Mouse (Mus musculus) gastrocnemius, adult 2 months (tissue): ENCODE measurements around the gene 4430402I18Rik. TPM values are rescaled to one million over a fixed set of nuclear protein-coding genes. Genes with fewer than 3 reads are reported as not detected.

Experiments used
- DNase-seq: peaks from one replicate; pipeline ENCODE4 v3.0.0; 2022
- H3K27ac ChIP-seq: fragments of 200-600 bp; 2 replicates; pipeline ENCODE4 v1.8.1; 2022; ENCODE audit warnings: mild to moderate bottlenecking
- H3K4me3 ChIP-seq: fragments of 200-600 bp; 2 replicates; pipeline ENCODE4 v1.8.1; 2022; ENCODE audit warnings: mild to moderate bottlenecking, moderate library complexity
- CTCF ChIP-seq: fragments of 200-600 bp; IDR thresholded peaks from 2 replicates; pipeline ENCODE4 v1.8.1; 2022; ENCODE audit warnings: antibody characterized with exemption, mild to moderate bottlenecking, moderate library complexity
- intact Hi-C: fragments of 180-260 bp; cut with DNase I; formaldehyde crosslinking; loops from one replicate; pipeline ENCODE4 v1.15.1; 2025
- total RNA-seq, 2 experiments: library from RNA; stranded (reverse); gene quantifications; 2 replicates each; pipeline ENCODE4 v1.2.3; 2021

The 4430402I18Rik gene
- total RNA-seq, 2 experiments from 2014 or later: 2.1 to 2.6 TPM

GRCm38 (mm10) chr19:28879476-28879875 is 88.1 kb downstream of the 4430402I18Rik start:
- TF ChIP-seq CTCF: no peak
- no peak overlapping the region for H3K27ac ChIP-seq
- DNase-seq: no peak
- H3K4me3 ChIP-seq: no peak overlapping the region
- intact Hi-C loops: no loop called here

- TF ChIP-seq CTCF: no peak
- Histone ChIP-seq H3K27ac (no peak overlapping the region), H3K4me3 (no peak overlapping the region)
- no peak for DNase-seq
- intact Hi-C loops: no loop called here
Observed at GRCm38 (mm10) chr19:28870351-28870750, 97.2 kb downstream of the 4430402I18Rik start.

- Histone ChIP-seq H3K27ac (no peak overlapping the region), H3K4me3 (no peak overlapping the region)
- no peak for TF ChIP-seq CTCF
- intact Hi-C loops: no loop called here
- DNase-seq: no peak
Observed at GRCm38 (mm10) chr19:28869251-28869855, 98.2 kb downstream of the 4430402I18Rik start.

GRCm38 (mm10) chr19:28865501-28865900 is 102.1 kb downstream of the 4430402I18Rik start:
- TF ChIP-seq CTCF: no peak
- H3K4me3 ChIP-seq: no peak overlapping the region
- intact Hi-C loops: no loop called here
- H3K27ac ChIP-seq: no peak overlapping the region
- DNase-seq: no peak

GRCm38 (mm10) chr19:28864981-28865380 is 102.6 kb downstream of the 4430402I18Rik start:
- no peak for TF ChIP-seq CTCF
- Histone ChIP-seq H3K4me3 (no peak overlapping the region), H3K27ac (no peak overlapping the region)
- no peak for DNase-seq
- intact Hi-C loops: no loop called here

- no peak for TF ChIP-seq CTCF
- no peak overlapping the region for H3K27ac ChIP-seq
- intact Hi-C loops: no loop called here
- H3K4me3 ChIP-seq: no peak overlapping the region
- no peak for DNase-seq
Observed at GRCm38 (mm10) chr19:28863626-28864025, 104.0 kb downstream of the 4430402I18Rik start.

- intact Hi-C loops: no loop called here
- no peak overlapping the region for H3K27ac ChIP-seq
- no peak for DNase-seq
- no peak overlapping the region for H3K4me3 ChIP-seq
- TF ChIP-seq CTCF: no peak
Observed at GRCm38 (mm10) chr19:28860246-28860645, 107.4 kb downstream of the 4430402I18Rik start.

- intact Hi-C loops: no loop called here
- TF ChIP-seq CTCF: no peak
- no peak overlapping the region for H3K4me3 ChIP-seq
- no peak overlapping the region for H3K27ac ChIP-seq
- DNase-seq: no peak
Observed at GRCm38 (mm10) chr19:28854831-28855230, 112.8 kb downstream of the 4430402I18Rik start.

GRCm38 (mm10) chr19:28852001-28852400 is 115.6 kb downstream of the 4430402I18Rik start:
- no peak for TF ChIP-seq CTCF
- Histone ChIP-seq H3K27ac (no peak overlapping the region), H3K4me3 (no peak overlapping the region)
- intact Hi-C loops: no loop called here
- DNase-seq: no peak

GRCm38 (mm10) chr19:28850510-28850909 is 117.1 kb downstream of the 4430402I18Rik start:
- TF ChIP-seq CTCF: no peak
- intact Hi-C loops: no loop called here

GRCm38 (mm10) chr19:28844946-28845710 is 122.5 kb downstream of the 4430402I18Rik start:
- DNase-seq: peak; percentile 22
- no peak for TF ChIP-seq CTCF
- Histone ChIP-seq H3K27ac (no peak overlapping the region), H3K4me3 (no peak overlapping the region)
- intact Hi-C loops: no loop called here

More at GRCm38 (mm10) chr19:28850510-28850909, 117.1 kb downstream of the 4430402I18Rik start:
- no peak overlapping the region for H3K27ac ChIP-seq
- no peak for DNase-seq
- H3K4me3 ChIP-seq: no peak overlapping the region

Other genes with a start within 250 kb of the 4430402I18Rik start
- gene Slc1a1, start 132.8 kb downstream of the 4430402I18Rik start, total RNA-seq: 1 to 10 TPM; 1.3 to 4.2 TPM
- gene Plpp6, start 3.8 kb downstream of the 4430402I18Rik start, total RNA-seq: 1 to 10 TPM; 1.8 to 1.9 TPM
- gene Cdc37l1, start 22.6 kb upstream of the 4430402I18Rik start, total RNA-seq: 10 to 100 TPM; 44.8 to 55.5 TPM
- gene Ak3, start 80.2 kb upstream of the 4430402I18Rik start, total RNA-seq: 10 to 100 TPM; 38.1 to 54.4 TPM
- 1 to 10 TPM; 6.5 to 7.7 TPM for gene Rcl1, start 133.6 kb upstream of the 4430402I18Rik start, total RNA-seq